ENCODE assay signal across 12 mouse cellular contexts in genomic region chr16:96378111-96378510, GRCm38 (mm10).
"Had no signal": no experiment of that assay in that cellular context is flagged by ENCODE, and none has a peak within 500 bp of the region (broad histone marks: within the 10 kb centered on the region; RNA-seq: fewer than 3 reads in every experiment).

No protein-coding gene starts in this region.

- DNase-seq: retina, postnatal 1 day; right cerebral cortex, adult 18-20 months; right cerebral cortex, postnatal 14 days; right cerebral cortex, postnatal 25 days; right cerebral cortex, postnatal 4 days; spleen, adult 18-20 months; thymus, adult 18-20 months; thymus, adult 2 months; thymus, postnatal 14 days; thymus, postnatal 25 days; thymus, postnatal 36 days; thymus, postnatal 4 days had no signal
